Mouse (Mus musculus): Measurements from ENCODE around the gene Evi2b.

The Evi2b gene

DNA sequence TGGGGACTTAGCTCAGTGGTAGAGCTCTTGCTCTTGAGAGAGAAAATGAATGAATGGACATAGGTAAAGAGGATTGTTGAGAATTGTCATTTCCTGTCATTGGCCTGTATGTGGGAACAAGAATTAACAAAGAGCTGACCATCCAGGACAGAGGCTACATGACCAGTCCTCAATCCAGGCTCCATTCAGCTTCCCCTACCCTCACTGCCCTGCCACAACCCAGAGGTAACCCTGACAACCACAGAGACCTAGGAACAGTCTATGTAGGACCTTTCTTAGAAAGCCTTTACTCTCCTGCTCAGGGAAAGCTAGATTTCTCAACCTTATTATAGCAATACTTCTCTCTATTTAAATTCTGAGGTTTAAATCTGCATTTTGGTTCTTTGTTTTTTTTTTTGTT, 2.8 kb downstream of the Evi2b start:
- DNase-seq: no peak

DNA sequence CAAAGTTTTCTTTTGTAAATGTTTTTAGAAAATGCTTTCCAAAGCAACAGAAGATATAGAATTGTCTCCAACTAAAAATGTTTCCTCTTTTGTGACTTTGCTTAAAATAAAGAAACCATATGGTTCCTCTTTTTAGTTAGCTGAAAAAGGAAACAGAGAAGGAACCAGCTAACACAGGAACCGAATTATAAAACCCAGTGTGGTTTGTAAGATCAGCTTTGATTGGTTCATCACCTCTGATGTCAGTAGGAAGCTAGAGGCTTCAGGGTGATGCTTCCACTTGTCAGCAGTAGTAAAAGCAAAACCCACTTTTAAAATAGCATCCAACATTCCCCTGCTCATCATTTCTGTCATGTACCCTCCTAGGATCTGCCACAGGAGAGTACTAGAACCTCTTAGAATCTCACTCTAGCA, 3.7 kb downstream of the Evi2b start:
- DNase-seq: no peak

DNA sequence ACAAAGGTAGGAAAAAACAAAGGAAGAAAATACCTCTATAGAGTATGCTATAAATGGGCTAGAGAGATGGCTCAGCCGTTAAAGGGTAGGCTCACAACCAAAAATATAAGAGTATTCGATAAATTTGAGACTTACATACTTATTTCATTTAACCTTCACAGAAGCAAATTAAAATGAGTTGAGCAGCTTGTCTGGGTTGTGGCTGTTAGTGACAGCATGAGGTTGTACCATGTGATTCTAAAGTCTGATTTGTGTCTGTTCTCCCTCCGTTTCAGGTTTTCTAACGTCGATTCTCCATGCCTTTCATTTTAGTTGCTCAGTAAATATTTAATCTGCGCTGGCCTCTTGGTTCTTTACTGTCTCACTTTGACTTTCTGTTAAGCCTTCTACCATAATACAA, 4.3 kb downstream of the Evi2b start:
- no peak for DNase-seq

DNA sequence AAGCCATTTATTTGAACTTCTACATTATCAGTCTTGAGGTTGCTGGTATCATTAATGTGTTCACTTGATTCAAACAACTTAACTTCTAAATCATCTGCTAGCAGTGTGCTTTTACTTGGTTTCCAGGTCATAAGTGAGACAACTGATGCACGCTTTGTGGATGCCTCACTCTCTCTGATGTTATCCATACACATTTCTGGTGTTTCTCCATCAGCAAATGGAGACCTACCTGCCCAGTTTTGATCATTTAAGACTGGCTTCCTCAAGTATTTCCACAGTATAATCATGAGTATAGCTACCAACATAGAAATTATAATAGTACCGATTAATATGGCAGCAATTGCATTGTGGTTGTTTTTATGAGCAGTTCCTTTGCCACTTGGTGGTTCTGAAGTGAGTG, 7.8 kb downstream of the Evi2b start:
- DNase-seq: no peak

DNA sequence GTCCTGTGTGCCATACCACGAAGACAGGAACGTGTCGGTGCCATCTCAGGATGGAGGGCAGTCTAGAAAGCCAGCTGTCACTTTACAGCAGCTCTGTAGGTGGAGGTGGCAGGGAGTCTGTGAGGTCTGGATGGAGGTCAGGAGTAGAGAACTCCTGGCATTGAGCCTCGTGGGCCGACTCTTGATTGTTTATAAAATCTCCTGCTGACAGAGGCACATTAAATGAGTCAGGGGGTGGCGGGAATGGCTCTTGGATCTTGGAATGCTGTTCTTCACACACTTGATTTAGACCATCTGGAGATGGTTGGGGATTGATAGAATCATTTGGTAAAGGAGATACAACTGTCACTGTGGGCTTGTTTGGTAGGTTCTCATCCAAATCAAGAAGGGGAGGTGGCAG, 8.2 kb downstream of the Evi2b start:
- peak; percentile 17 for DNase-seq

DNA sequence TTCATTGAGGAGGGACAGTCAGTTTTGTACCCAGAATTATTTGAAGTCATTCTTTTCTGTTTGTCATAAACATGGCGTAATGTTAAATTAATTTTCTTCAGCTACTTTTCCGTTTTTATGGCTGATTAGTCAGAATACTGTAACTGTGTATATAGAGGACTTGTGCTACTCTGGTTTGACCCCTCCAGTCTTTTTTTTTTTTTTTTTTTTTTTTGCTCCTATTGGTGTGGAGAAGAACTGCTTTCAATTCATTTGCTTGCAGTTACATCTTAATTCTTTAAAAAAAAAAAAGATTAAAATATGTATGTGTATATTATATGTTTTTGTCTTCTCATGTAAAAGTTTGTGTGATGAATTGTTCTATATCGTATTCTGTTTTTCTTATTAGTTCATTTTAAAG, 11.6 kb downstream of the Evi2b start:
- no peak for DNase-seq

DNA sequence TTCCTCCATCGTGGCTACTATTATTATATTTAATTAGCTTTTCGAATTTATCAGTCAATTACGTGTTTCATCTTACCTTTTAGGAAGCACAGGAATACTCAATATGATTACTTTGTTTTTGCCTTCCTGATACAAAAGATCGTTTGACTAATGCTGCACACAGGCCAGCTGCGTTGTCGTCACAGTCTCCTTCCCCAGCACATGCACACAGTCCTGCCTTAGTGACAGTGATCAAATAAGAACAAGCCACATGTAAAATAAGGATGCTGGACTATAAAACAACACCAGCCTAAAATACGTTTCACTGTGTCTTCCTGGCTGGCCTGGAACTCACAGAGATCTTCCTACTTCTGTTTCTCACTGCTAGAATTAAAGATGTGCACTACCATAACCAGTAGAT, 19.1 kb downstream of the Evi2b start:
- DNase-seq: no peak

DNA sequence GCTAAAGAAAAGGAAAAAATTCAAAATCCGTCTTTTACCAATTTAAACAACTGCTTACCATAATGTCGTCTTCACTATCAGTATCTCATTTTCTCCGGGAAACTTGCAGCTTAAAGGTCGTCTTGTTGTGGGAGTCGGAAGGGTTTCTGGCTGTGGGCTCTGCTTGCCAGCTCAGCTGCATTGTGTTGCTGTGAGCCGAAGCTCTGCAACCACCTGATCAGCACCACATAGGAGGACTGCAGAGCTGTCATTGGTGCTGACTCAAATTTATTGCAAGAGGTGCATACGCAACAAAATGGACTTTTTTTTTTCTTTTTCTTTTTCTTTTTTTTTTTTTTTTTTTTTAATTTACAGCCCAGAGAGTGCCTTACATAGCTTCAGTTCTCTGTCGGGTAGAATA, 19.7 kb downstream of the Evi2b start, which contains the start of gene Omg:
TSS of gene Omg (minus strand) at position 240 of the 400 bp plus-strand sequence.
- peak; percentile 18 for DNase-seq

DNA sequence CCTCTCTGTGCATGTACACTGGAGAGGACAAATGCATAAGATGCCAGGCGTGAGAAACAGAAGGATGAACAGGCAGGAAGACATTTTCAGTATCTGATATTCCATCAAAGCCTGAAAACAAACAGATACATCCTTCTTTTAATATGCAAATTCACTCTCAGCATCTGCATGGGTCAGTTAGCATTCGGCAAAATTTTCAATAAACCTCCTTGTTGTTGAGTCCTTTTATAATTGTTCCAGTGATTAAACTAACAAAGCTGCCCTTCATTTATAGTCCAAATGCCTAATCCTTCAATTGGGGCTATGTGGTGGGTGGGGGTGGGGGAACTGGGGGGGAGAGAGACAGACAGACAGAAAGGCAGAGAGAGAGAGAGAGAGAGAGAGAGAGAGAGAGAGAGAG, 20.6 kb downstream of the Evi2b start:
- no peak for DNase-seq

DNA sequence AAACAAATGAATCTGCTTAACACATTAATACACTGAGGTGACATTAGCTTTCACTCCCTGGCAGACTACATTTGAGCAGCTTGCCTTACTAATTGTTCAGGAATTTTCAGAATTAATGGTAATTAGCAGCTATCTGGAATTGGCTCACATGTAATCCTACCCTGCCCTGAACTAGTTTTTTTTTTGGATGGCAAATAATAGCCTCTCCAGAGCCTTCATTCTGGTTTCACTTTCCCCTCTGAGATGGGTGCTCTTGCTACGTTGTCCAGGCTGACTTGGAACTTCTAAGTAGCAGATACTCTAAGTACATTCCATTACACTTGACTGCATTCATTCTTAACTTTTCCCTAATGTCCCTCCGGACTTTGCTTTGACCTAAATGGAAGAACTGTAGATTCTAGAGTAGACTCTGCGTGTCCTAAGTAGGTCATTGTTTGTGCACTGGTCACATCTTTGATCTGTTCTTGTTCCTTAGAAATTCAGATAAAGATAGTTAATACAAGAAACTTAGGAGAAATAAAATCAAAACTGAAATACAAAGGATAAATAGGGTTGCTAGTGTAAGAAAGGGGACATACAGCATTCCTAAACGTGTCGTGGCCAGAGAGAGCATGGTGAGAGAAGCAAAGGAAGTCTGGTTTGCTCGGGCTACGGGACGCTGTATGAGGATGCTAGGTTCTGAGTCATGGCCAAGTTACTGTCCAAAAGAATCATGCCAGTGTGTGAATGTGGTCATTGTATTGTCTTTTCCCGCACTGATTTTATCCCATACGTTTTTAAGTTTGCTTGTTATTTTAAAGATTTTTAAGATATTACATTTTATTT, 28.4 kb downstream of the Evi2b start:
- no peak for DNase-seq

DNA sequence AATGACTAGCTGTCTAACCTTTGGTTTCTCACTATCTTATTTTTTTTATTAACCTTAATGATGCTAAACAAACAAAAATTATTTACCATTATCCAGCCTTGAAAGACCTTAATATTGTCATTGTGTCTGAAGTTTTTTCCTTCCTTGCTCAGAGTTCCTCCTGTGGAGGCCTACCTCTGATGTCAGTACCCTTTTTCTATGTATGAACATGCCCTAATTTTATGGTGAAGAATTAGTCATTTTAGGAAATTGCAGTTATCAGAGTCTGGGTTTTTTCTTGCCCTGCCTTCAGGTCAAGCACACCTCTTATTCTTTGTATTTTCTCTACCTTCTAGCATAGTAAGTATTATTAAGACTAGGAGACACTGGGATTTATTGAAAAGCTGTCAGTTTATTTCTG, 38.8 kb downstream of the Evi2b start:
- no peak for DNase-seq

DNA sequence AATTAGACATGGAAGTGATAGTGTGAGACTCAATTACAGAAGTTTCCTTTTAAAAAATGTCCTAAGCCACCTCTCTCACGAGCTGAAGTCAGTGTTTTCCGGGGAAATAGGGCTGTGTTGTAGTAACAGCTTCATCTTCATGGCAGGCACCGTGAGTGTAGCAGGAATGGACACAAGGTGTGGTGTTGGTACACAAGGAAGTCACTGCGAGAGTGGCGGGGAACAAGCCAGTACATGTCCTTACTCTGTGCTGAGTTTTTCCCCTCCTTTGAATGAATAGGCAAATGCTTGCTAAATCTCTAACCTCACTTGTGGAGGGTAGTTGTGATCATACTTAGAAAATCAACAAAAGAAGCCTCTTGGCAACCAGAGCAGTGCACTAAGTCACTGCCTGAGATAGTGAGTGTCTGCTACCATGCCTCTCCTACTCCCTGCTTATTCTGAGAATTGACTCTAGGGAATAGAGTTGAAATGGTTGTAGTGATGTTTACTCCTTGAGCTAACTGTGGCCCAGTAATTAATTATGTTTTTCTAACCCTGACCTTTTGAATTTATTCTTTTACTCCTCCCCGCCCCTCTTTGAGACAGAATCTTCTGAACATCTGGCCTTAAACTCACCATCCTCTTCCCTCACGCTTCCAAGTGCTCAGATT, 39.6 kb downstream of the Evi2b start:
- DNase-seq: no peak

DNA sequence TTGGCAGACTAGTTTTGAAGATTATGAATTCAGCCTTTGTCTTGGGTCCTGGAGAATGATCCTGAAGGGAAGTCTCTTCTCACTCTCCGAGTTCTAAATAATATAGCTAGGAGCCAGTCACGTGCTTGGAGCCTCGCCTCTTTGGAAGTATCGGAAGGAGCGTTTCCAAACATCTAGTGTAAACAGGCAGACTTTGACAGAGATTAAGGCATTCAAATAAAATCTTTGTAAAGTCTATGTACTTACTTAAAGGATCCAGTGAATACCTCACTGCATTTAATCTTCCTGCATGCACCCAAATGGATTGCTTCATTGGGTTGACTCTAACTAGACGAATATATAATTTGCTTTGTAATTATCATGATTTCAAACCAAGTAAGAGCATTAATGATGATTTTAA, 40.2 kb downstream of the Evi2b start:
- no peak for DNase-seq

DNA sequence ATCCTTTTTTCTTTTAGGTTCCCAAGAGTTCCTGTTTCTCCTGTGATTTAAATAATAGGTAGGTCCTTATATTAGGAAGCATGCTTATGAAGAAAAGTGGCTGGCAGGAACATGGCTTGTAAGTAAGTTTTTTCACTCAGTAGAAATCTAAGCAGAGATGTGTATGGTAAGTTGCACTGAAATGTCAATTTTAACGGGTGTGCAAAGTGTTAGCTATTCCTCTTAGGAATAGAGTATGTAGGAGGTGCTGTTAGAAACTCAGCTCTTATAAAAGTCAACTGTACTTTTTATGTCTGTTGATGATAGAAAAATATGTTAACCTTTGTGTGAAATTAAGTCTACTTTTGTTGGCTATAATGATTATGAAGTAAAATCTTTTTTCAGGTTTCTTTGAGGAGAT, 55.5 kb downstream of the Evi2b start:
- no peak for DNase-seq

All from cerebellum, adult 9-11 months (tissue).